Mouse (Mus musculus) ES-Bruce4 (cell line): ENCODE measurements around the gene Qprt. TPM values are rescaled to one million over a fixed set of nuclear protein-coding genes. Genes with fewer than 3 reads are reported as not detected.
A peak's percentile ranks its signal among the peaks of the same experiment; 100 is the strongest.

Experiments
- H3K27ac ChIP-seq: 2 replicates; pipeline ENCODE4 v1.5.1; 2012; ENCODE audit warnings: low read length, inconsistent platforms; ENCODE audit not compliant: insufficient read depth
- H3K27me3 ChIP-seq: 2 replicates; pipeline ENCODE4 v1.6.1; 2012; ENCODE audit warnings: mild to moderate bottlenecking, low read length, inconsistent platforms; ENCODE audit not compliant: control insufficient read depth, poor library complexity, insufficient read depth, severe bottlenecking
- H3K36me3 ChIP-seq: 2 replicates; pipeline ENCODE4 v1.6.1; 2012; ENCODE audit warnings: inconsistent platforms, mild to moderate bottlenecking, low read length, moderate library complexity; ENCODE audit not compliant: control insufficient read depth, poor library complexity, insufficient read depth, severe bottlenecking
- H3K4me1 ChIP-seq: one replicate; pipeline ENCODE4 v1.8.1; 2011; ENCODE audit warnings: low read length; ENCODE audit not compliant: control insufficient read depth, insufficient read depth
- H3K4me3 ChIP-seq: 2 replicates; pipeline ENCODE4 v1.5.1; 2011; ENCODE audit warnings: low read depth, mild to moderate bottlenecking, low read length
- H3K9ac ChIP-seq: 2 replicates; pipeline ENCODE4 v1.6.1; 2012; ENCODE audit warnings: low read depth, mild to moderate bottlenecking, inconsistent platforms; ENCODE audit not compliant: poor library complexity, severe bottlenecking
- H3K9me3 ChIP-seq: replicated peaks from 2 replicates; pipeline ENCODE4 v1.6.1; 2012; ENCODE audit warnings: mild to moderate bottlenecking, low read length, inconsistent platforms; ENCODE audit not compliant: control insufficient read depth, poor library complexity, insufficient read depth, severe bottlenecking
- CTCF ChIP-seq: IDR thresholded peaks from one replicate; pipeline ENCODE4 v1.8.1; 2011; ENCODE audit warnings: low read depth, low read length
- EP300 ChIP-seq: IDR thresholded peaks from 2 replicates; pipeline ENCODE4 v1.6.1; 2011; ENCODE audit warnings: low read depth, low read length; ENCODE audit not compliant: insufficient read depth
- POLR2A ChIP-seq: IDR thresholded peaks from one replicate; pipeline ENCODE4 v1.8.1; 2011; ENCODE audit warnings: low read length; ENCODE audit not compliant: insufficient read depth
- polyA plus RNA-seq: library from polyadenylated mRNA; stranded (reverse); fragments of >200 nt; gene quantifications from 2 replicates; pipeline ENCODE4 v1.2.4, GENCODE M21; 2011; ENCODE audit warnings: low read depth; ENCODE audit not compliant: missing spikeins, insufficient read depth, insufficient read length

Gene Qprt
- polyA plus RNA-seq, 1 experiment: 8.6 TPM

- H3K27ac ChIP-seq: peak overlapping the region; percentile 52
- TF ChIP-seq POLR2A (no peak), EP300 (peak; percentile 82), CTCF (peak; percentile 42)
- H3K9ac ChIP-seq: 0 out of 2 replicates have a peak overlapping the region, but pooled peaks have one; percentile 11
- peak overlapping the region; percentile 67 for H3K4me3 ChIP-seq
- peaks cover 5% of the 10 kb centered on the region for H3K4me1 ChIP-seq
- H3K27me3 ChIP-seq: no peaks in the 10 kb centered on the region
- no peaks in the 10 kb centered on the region for H3K9me3 ChIP-seq
- no peaks in the 10 kb centered on the region for H3K36me3 ChIP-seq
These were observed 17.3 kb downstream of the Qprt start for GRCm38 (mm10) chr7:127104560-127105332.

DNA sequence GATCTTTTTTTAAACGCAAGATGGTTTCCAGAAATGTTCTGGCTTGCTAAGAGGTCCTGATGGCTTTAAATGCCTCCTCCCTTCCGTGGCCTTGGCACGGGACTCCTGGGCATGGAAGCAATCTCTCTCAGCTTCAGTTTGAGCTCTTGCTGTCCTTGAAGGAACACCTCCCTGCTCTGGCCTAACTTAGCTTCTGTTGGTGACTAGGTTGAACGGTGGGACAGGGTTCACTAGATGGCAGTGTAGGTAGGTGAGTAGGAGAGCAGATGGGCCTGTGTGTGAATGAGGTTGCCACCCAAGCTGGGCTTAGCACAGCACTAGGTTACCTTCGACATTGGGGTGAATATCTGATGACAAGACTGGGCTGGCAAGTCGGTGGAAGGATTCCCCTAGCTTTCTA is 18.1 kb downstream of the Qprt start:
- H3K36me3 ChIP-seq: no peaks in the 10 kb centered on the region
- H3K27ac ChIP-seq: peak overlapping the region; percentile 52
- TF ChIP-seq EP300 (no peak), POLR2A (no peak), CTCF (peak; percentile 48)
- H3K9me3 ChIP-seq: no peaks in the 10 kb centered on the region
- peaks cover 5% of the 10 kb centered on the region for H3K4me1 ChIP-seq
- H3K9ac ChIP-seq: no peak overlapping the region
- no peaks in the 10 kb centered on the region for H3K27me3 ChIP-seq
- no peak overlapping the region for H3K4me3 ChIP-seq

- Histone ChIP-seq H3K27me3 (no peaks in the 10 kb centered on the region), H3K9me3 (no peaks in the 10 kb centered on the region), H3K9ac (no peak overlapping the region), H3K27ac (no peak overlapping the region), H3K4me3 (no peak overlapping the region), H3K36me3 (no peaks in the 10 kb centered on the region), H3K4me1 (peaks cover 5% of the 10 kb centered on the region)
- TF ChIP-seq POLR2A (no peak), EP300 (no peak), CTCF (no peak)
These were observed 19.9 kb downstream of the Qprt start for GRCm38 (mm10) chr7:127102148-127102547.

DNA sequence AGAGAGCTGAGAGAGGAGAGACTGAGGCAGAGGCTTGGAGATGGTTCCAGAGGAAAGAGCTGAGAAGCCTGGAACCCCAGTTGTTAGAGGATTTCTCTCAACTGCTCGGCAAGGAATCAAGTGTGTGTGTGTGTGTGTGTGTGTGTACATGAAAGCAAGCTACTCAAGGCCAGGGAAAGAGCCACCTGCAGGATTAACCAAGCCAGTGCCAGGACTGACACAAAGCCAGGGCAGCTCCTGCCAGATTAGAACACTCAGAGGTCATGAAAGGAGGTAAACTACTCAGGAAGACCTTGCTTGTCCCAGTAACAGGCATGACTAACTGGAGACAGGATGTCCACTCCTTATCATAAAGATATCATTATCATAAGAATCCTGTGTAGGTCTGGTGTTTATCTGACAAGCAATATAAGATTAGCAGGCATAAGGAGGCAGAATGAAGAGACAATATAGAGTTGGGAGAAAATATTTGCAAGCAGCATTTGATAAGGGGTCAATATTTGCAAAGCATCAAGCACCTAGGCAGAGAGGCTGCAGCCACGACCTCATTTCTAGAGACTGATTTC is 20.5 kb downstream of the Qprt start:
- H3K36me3 ChIP-seq: no peaks in the 10 kb centered on the region
- no peak overlapping the region for H3K4me3 ChIP-seq
- TF ChIP-seq EP300 (no peak), POLR2A (no peak), CTCF (no peak)
- no peaks in the 10 kb centered on the region for H3K27me3 ChIP-seq
- no peak overlapping the region for H3K27ac ChIP-seq
- no peaks in the 10 kb centered on the region for H3K9me3 ChIP-seq
- peaks cover 3% of the 10 kb centered on the region for H3K4me1 ChIP-seq
- H3K9ac ChIP-seq: no peak overlapping the region

- TF ChIP-seq POLR2A (no peak), EP300 (no peak), CTCF (no peak)
- no peaks in the 10 kb centered on the region for H3K36me3 ChIP-seq
- no peaks in the 10 kb centered on the region for H3K4me1 ChIP-seq
- no peak overlapping the region for H3K27ac ChIP-seq
- no peaks in the 10 kb centered on the region for H3K27me3 ChIP-seq
- H3K9ac ChIP-seq: no peak overlapping the region
- no peaks in the 10 kb centered on the region for H3K9me3 ChIP-seq
- H3K4me3 ChIP-seq: no peak overlapping the region
These were observed 22.5 kb downstream of the Qprt start for GRCm38 (mm10) chr7:127099528-127099927.

GRCm38 (mm10) chr7:127098950-127099349 is 23.1 kb downstream of the Qprt start:
- Histone ChIP-seq H3K4me3 (no peak overlapping the region), H3K9ac (no peak overlapping the region), H3K4me1 (no peaks in the 10 kb centered on the region), H3K36me3 (no peaks in the 10 kb centered on the region), H3K27ac (no peak overlapping the region), H3K9me3 (no peaks in the 10 kb centered on the region), H3K27me3 (no peaks in the 10 kb centered on the region)
- TF ChIP-seq POLR2A: no peak
- no peak for TF ChIP-seq EP300
- no peak for TF ChIP-seq CTCF
